Mouse (Mus musculus): ENCODE data around the gene Adsl. TPM values are rescaled to one million over a fixed set of nuclear protein-coding genes. Genes with fewer than 3 reads are reported as not detected.

Gene Adsl
- total and polyA plus RNA-seq, 2 experiments, result 26.7 to 30.5 TPM

GRCm38 (mm10) chr15:80974311-80974710, 26.0 kb downstream of the Adsl start:
- no peak for DNase-seq (ENCODE audit: extremely low read depth, low read depth, low spot score)
- H3K9ac ChIP-seq (ENCODE audit: low read depth, low read length), result no peak overlapping the region
- no peak overlapping the region for H3K27ac ChIP-seq (replicated peaks; ENCODE audit: insufficient read depth, low read depth, low read length)
- peaks cover 6% of the 10 kb centered on the region; the same call in 1 of the 2 replicates for H3K4me1 ChIP-seq (ENCODE audit: control insufficient read depth, insufficient read depth, low read length)
- no peaks in the 10 kb centered on the region for H3K27me3 ChIP-seq (ENCODE audit: control insufficient read depth, insufficient read depth, low read length)
- H3K79me2 ChIP-seq (ENCODE audit: control insufficient read depth, insufficient read depth, low read length), result peaks cover 4% of the 10 kb centered on the region; the same call in 1 of the 2 replicates
- no peak overlapping the region for H3K4me3 ChIP-seq (ENCODE audit: insufficient read depth, low read depth, low read length)
- 38% methylated on average over 5 of the region's 5 CpGs for WGBS
- H3K36me3 ChIP-seq (ENCODE audit: control insufficient read depth, insufficient read depth, low read length), result no peaks in the 10 kb centered on the region
- no peak for TF ChIP-seq CTCF (IDR thresholded peaks at IDR 0.05; ENCODE audit: low read depth, low read length)
- no peak for TF ChIP-seq POLR2A (IDR thresholded peaks at IDR 0.05; ENCODE audit: extremely low read depth, insufficient read depth, low read length)

GRCm38 (mm10) chr15:80975666-80976065, 27.4 kb downstream of the Adsl start:
- H3K36me3 ChIP-seq (ENCODE audit: control insufficient read depth, insufficient read depth, low read length), result no peaks in the 10 kb centered on the region
- H3K4me3 ChIP-seq (ENCODE audit: insufficient read depth, low read depth, low read length), result no peak overlapping the region
- peaks cover 5% of the 10 kb centered on the region; the same call in 1 of the 2 replicates for H3K79me2 ChIP-seq (ENCODE audit: control insufficient read depth, insufficient read depth, low read length)
- WGBS, result 60% methylated on average over 3 of the region's 3 CpGs
- no peak overlapping the region for H3K27ac ChIP-seq (replicated peaks; ENCODE audit: insufficient read depth, low read depth, low read length)
- TF ChIP-seq CTCF (IDR thresholded peaks at IDR 0.05; ENCODE audit: low read depth, low read length) (no peak), POLR2A (IDR thresholded peaks at IDR 0.05; ENCODE audit: extremely low read depth, insufficient read depth, low read length) (no peak)
- DNase-seq (ENCODE audit: extremely low read depth, low read depth, low spot score), result no peak
- H3K27me3 ChIP-seq (ENCODE audit: control insufficient read depth, insufficient read depth, low read length), result no peaks in the 10 kb centered on the region
- peaks cover 4% of the 10 kb centered on the region; the same call in 1 of the 2 replicates for H3K4me1 ChIP-seq (ENCODE audit: control insufficient read depth, insufficient read depth, low read length)
- H3K9ac ChIP-seq (ENCODE audit: low read depth, low read length), result no peak overlapping the region

GRCm38 (mm10) chr15:80977620-80978334, 29.5 kb downstream of the Adsl start, which contains the start of gene Sgsm3:
Sgsm3 (plus strand) TSS chr15:80977765.
- H3K27me3 ChIP-seq (ENCODE audit: control insufficient read depth, insufficient read depth, low read length), result no peaks in the 10 kb centered on the region
- peak; percentile 60 for DNase-seq (ENCODE audit: extremely low read depth, low read depth, low spot score)
- peaks cover 9% of the 10 kb centered on the region; the same call in 1 of the 2 replicates for H3K79me2 ChIP-seq (ENCODE audit: control insufficient read depth, insufficient read depth, low read length)
- no peaks in the 10 kb centered on the region for H3K36me3 ChIP-seq (ENCODE audit: control insufficient read depth, insufficient read depth, low read length)
- peak; percentile 46; the same call in 1 of the 2 replicates for TF ChIP-seq POLR2A (IDR thresholded peaks at IDR 0.05; ENCODE audit: extremely low read depth, insufficient read depth, low read length)
- TF ChIP-seq CTCF (IDR thresholded peaks at IDR 0.05; ENCODE audit: low read depth, low read length), result no peak
- peak within 1 kb of the TSS; percentile 86 for H3K9ac ChIP-seq (ENCODE audit: low read depth, low read length)
- H3K4me3 ChIP-seq (ENCODE audit: insufficient read depth, low read depth, low read length), result peak within 1 kb of the TSS; percentile 81
- under 1% methylated on average over 67 of the region's 67 CpGs for WGBS
- H3K27ac ChIP-seq (replicated peaks; ENCODE audit: insufficient read depth, low read depth, low read length), result no peak within 1 kb of the TSS
- peaks cover 4% of the 10 kb centered on the region; the same call in 1 of the 2 replicates for H3K4me1 ChIP-seq (ENCODE audit: control insufficient read depth, insufficient read depth, low read length)

- no peaks in the 10 kb centered on the region for H3K27me3 ChIP-seq (ENCODE audit: control insufficient read depth, insufficient read depth, low read length)
- no peak for TF ChIP-seq CTCF (IDR thresholded peaks at IDR 0.05; ENCODE audit: low read depth, low read length)
- TF ChIP-seq POLR2A (IDR thresholded peaks at IDR 0.05; ENCODE audit: extremely low read depth, insufficient read depth, low read length), result no peak
- peak; percentile 17 for DNase-seq (ENCODE audit: extremely low read depth, low read depth, low spot score)
- no peak overlapping the region for H3K9ac ChIP-seq (ENCODE audit: low read depth, low read length)
- peaks cover 9% of the 10 kb centered on the region; the same call in 1 of the 2 replicates for H3K79me2 ChIP-seq (ENCODE audit: control insufficient read depth, insufficient read depth, low read length)
- H3K4me1 ChIP-seq (ENCODE audit: control insufficient read depth, insufficient read depth, low read length), result peaks cover 4% of the 10 kb centered on the region; the same call in 1 of the 2 replicates
- no peak overlapping the region for H3K4me3 ChIP-seq (ENCODE audit: insufficient read depth, low read depth, low read length)
- WGBS, result 69% methylated on average over 4 of the region's 4 CpGs
- no peak overlapping the region for H3K27ac ChIP-seq (replicated peaks; ENCODE audit: insufficient read depth, low read depth, low read length)
- H3K36me3 ChIP-seq (ENCODE audit: control insufficient read depth, insufficient read depth, low read length), result no peaks in the 10 kb centered on the region
Observed at GRCm38 (mm10) chr15:80979611-80980010, 31.3 kb downstream of the Adsl start.

- H3K4me1 ChIP-seq (ENCODE audit: control insufficient read depth, insufficient read depth, low read length), result peaks cover 4% of the 10 kb centered on the region; the same call in 1 of the 2 replicates
- no peak overlapping the region for H3K27ac ChIP-seq (replicated peaks; ENCODE audit: insufficient read depth, low read depth, low read length)
- DNase-seq (ENCODE audit: extremely low read depth, low read depth, low spot score), result no peak
- no peak overlapping the region for H3K9ac ChIP-seq (ENCODE audit: low read depth, low read length)
- H3K27me3 ChIP-seq (ENCODE audit: control insufficient read depth, insufficient read depth, low read length), result no peaks in the 10 kb centered on the region
- peaks cover 9% of the 10 kb centered on the region; the same call in 1 of the 2 replicates for H3K79me2 ChIP-seq (ENCODE audit: control insufficient read depth, insufficient read depth, low read length)
- H3K36me3 ChIP-seq (ENCODE audit: control insufficient read depth, insufficient read depth, low read length), result no peaks in the 10 kb centered on the region
- TF ChIP-seq CTCF (IDR thresholded peaks at IDR 0.05; ENCODE audit: low read depth, low read length) (no peak), POLR2A (IDR thresholded peaks at IDR 0.05; ENCODE audit: extremely low read depth, insufficient read depth, low read length) (no peak)
- no peak overlapping the region for H3K4me3 ChIP-seq (ENCODE audit: insufficient read depth, low read depth, low read length)
- WGBS, result 89% methylated on average over 4 of the region's 4 CpGs
Observed at GRCm38 (mm10) chr15:80981176-80981575, 32.9 kb downstream of the Adsl start.

GRCm38 (mm10) chr15:80983264-80983663, 35.0 kb downstream of the Adsl start:
- 85% methylated on average over 2 of the region's 2 CpGs for WGBS
- no peak overlapping the region for H3K4me3 ChIP-seq (ENCODE audit: insufficient read depth, low read depth, low read length)

More at GRCm38 (mm10) chr15:80983264-80983663, 35.0 kb downstream of the Adsl start:
- no peak for DNase-seq (ENCODE audit: extremely low read depth, low read depth, low spot score)
- no peaks in the 10 kb centered on the region for H3K27me3 ChIP-seq (ENCODE audit: control insufficient read depth, insufficient read depth, low read length)
- no peak for TF ChIP-seq CTCF (IDR thresholded peaks at IDR 0.05; ENCODE audit: low read depth, low read length)
- no peak for TF ChIP-seq POLR2A (IDR thresholded peaks at IDR 0.05; ENCODE audit: extremely low read depth, insufficient read depth, low read length)
- no peak overlapping the region for H3K27ac ChIP-seq (replicated peaks; ENCODE audit: insufficient read depth, low read depth, low read length)
- H3K36me3 ChIP-seq (ENCODE audit: control insufficient read depth, insufficient read depth, low read length), result no peaks in the 10 kb centered on the region
- H3K79me2 ChIP-seq (ENCODE audit: control insufficient read depth, insufficient read depth, low read length), result peaks cover 6% of the 10 kb centered on the region; the same call in 1 of the 2 replicates
- peaks cover 4% of the 10 kb centered on the region; the same call in 1 of the 2 replicates for H3K4me1 ChIP-seq (ENCODE audit: control insufficient read depth, insufficient read depth, low read length)
- no peak overlapping the region for H3K9ac ChIP-seq (ENCODE audit: low read depth, low read length)
